8 mouse cellular contexts compared by ENCODE assay signal in genomic region chr12:17690564-17691281, GRCm38 (mm10). TPM values are rescaled to one million over a fixed set of nuclear protein-coding genes. Genes with fewer than 3 reads are reported as not detected.
A peak's percentile ranks its signal among the peaks of the same experiment; 100 is the strongest.
DNase-seq lines count a peak whose midpoint lies in the region; ATAC-seq and TF ChIP-seq lines count a peak whose summit lies in the region.

Gene Hpcal1, plus strand, starts transcription at chr12:17690856.

- no peaks in the 10 kb centered on the region for H3K27me3 ChIP-seq in Patski
- no peaks in the 10 kb centered on the region for H3K27me3 ChIP-seq in hindbrain, embryonic 11.5 days (ENCODE audit: control insufficient read depth, insufficient read depth, low read length)
- H3K27me3 ChIP-seq in lung, postnatal 0 days (replicated peaks; ENCODE audit: insufficient read depth, low read length): no peaks in the 10 kb centered on the region

- peak within 1 kb of the TSS; percentile 95 for H3K4me2 ChIP-seq in hindbrain, embryonic 11.5 days (replicated peaks; ENCODE audit: low read depth, low read length)
- peak within 1 kb of the TSS; percentile 88 for H3K4me2 ChIP-seq in lung, postnatal 0 days (replicated peaks; ENCODE audit: low read depth, low read length)

- in situ Hi-C loops in Patski (cut with MboI; ENCODE audit: low pct_unique_long_range_greater_than_20kb): no loop called here

- H3K9me3 ChIP-seq in hindbrain, embryonic 11.5 days (ENCODE audit: control insufficient read depth, low read length): no peaks in the 10 kb centered on the region
- no peaks in the 10 kb centered on the region for H3K9me3 ChIP-seq in lung, postnatal 0 days (ENCODE audit: low read length)

- peak within 1 kb of the TSS; percentile 76 for H3K9ac ChIP-seq in hindbrain, embryonic 11.5 days (ENCODE audit: low read depth, low read length)
- H3K9ac ChIP-seq in lung, postnatal 0 days (replicated peaks; ENCODE audit: low read depth): peak within 1 kb of the TSS; percentile 74

- CTCF ChIA-PET in Patski (lab: Charles Lee): no interaction called here

- peaks cover 3% of the 10 kb centered on the region; the same call in 1 of the 2 replicates for H3K4me1 ChIP-seq in hindbrain, embryonic 11.5 days (replicated peaks; ENCODE audit: control insufficient read depth, insufficient read depth, low read length)
- peaks cover 20% of the 10 kb centered on the region; the same call in 1 of the 2 replicates for H3K4me1 ChIP-seq in lung, postnatal 0 days (ENCODE audit: insufficient read depth, low read depth, low read length)

- peak within 1 kb of the TSS; percentile 59 for H3K27ac ChIP-seq in hindbrain, embryonic 11.5 days (ENCODE audit: low read depth, low read length)
- H3K27ac ChIP-seq in lung, postnatal 0 days (ENCODE audit: low read length): peak within 1 kb of the TSS; percentile 81

- peak within 1 kb of the TSS; percentile 71 for H3K4me3 ChIP-seq in hindbrain, embryonic 11.5 days (ENCODE audit: low read depth, low read length)
- H3K4me3 ChIP-seq in lung, postnatal 0 days (ENCODE audit: low read depth, low read length): peak within 1 kb of the TSS; percentile 96

- WGBS in hindbrain, embryonic 11.5 days: under 1% methylated on average over 68 of the region's 72 CpGs
- 1% methylated on average over 66 of the region's 72 CpGs for WGBS in lung, postnatal 0 days

- peak; percentile 79 for ATAC-seq in Patski
- ATAC-seq in hindbrain, embryonic 11.5 days (ENCODE audit: low FRiP score): peak; percentile 92
- ATAC-seq in lung, postnatal 0 days: peak; percentile 95

- POLR2A ChIA-PET in Patski (lab: Charles Lee): interaction anchor here (1.4 to 1.5 kb wide), 2 partner anchors 30 to 31 kb away, joined by 3 read pairs; no protein-coding TSS in a partner anchor

- no peak for TF ChIP-seq EP300 in lung, postnatal 0 days (IDR thresholded peaks at IDR 0.05)

- no peak for DNase-seq in Patski (ENCODE audit: low read depth, low spot score)
- DNase-seq in cerebellum, postnatal 10 days: peak; percentile 96 to 98
- peak; percentile 73 to 87 for DNase-seq in frontal cortex, postnatal 10 days (ENCODE audit: low spot score in 2 of 2)
- DNase-seq in hindbrain, embryonic 11.5 days (ENCODE audit: low spot score): peak; percentile 93
- peak; percentile 86 to 93 for DNase-seq in layer of hippocampus, postnatal 10 days (ENCODE audit: low spot score in 2 of 2)
- DNase-seq in lung, postnatal 0 days (ENCODE audit: low spot score): peak; percentile 97
- peak; percentile 97 for DNase-seq in ovary, postnatal 10 days (ENCODE audit: low spot score)
- peak; percentile 88 for DNase-seq in thymus, postnatal 0 days (ENCODE audit: low spot score)

- no peak for TF ChIP-seq CTCF in Patski (IDR thresholded peaks at IDR 0.05)
- TF ChIP-seq CTCF in lung, postnatal 0 days (IDR thresholded peaks at IDR 0.05): 0 out of 2 replicates have a peak, but pooled peaks have one; percentile 1

- no peaks in the 10 kb centered on the region for H3K36me3 ChIP-seq in hindbrain, embryonic 11.5 days (ENCODE audit: control insufficient read depth, insufficient read depth, low read length)
- H3K36me3 ChIP-seq in lung, postnatal 0 days (ENCODE audit: insufficient read depth, low read length): no peaks in the 10 kb centered on the region

RNA-seq across cellular contexts. Expression of gene Hpcal1, which starts in this region (rescaled TPM):
- polyA plus RNA-seq in Patski (2021): 39.5 TPM
- 46.3 and 48.0 TPM in 2 replicates for polyA plus RNA-seq in hindbrain, embryonic 11.5 days (2014; fragmentation: Nextera tagmentation; extraction: Ambion mirVana)
- 10 to 100 TPM; 41.4 to 44.5 TPM for total RNA-seq in layer of hippocampus, postnatal 10 days (2021)
- polyA plus RNA-seq in lung, postnatal 0 days (2015; fragmentation: Nextera tagmentation; extraction: Ambion mirVana): 127 and 145 TPM in 2 replicates
- polyA plus RNA-seq in thymus, postnatal 0 days (2015; fragmentation: Nextera tagmentation; extraction: Ambion mirVana): 145 and 152 TPM in 2 replicates
